Mouse (Mus musculus) lung, adult 2 months (tissue): ENCODE measurements at regions not wholly inside any gene's neighbourhood (a gene's known extent, or its start where the extent isn't known, plus 50 kb on each side); places are given as distances from the start of the nearest gene placed in this dataset.

Source experiments
- DNase-seq: peaks from one replicate; pipeline ENCODE4 v3.0.0; 2022
- H3K4me1 ChIP-seq: fragments of 200-500 bp; 2 replicates; pipeline ENCODE4 v1.6.1; 2011; ENCODE audit warnings: low read length; ENCODE audit not compliant: control insufficient read depth, insufficient read depth
- H3K4me3 ChIP-seq: fragments of 200-500 bp; replicated peaks from 2 replicates; pipeline ENCODE3; 2011; ENCODE audit warnings: low read depth, mild to moderate bottlenecking, control low read depth, low read length; ENCODE audit errors: extremely low read depth
- CTCF ChIP-seq: fragments of 200-500 bp; IDR thresholded peaks from 2 replicates; pipeline ENCODE4 v1.5.1; 2011; ENCODE audit warnings: mild to moderate bottlenecking, low read length, control low read depth; ENCODE audit not compliant: insufficient read depth
- POLR2A ChIP-seq: fragments of 200-500 bp; IDR thresholded peaks from 2 replicates; pipeline ENCODE4 v1.6.1; 2011; ENCODE audit warnings: low read depth, mild to moderate bottlenecking, control low read depth, low read length, borderline replicate concordance; ENCODE audit errors: extremely low read depth
- WGBS: fragments of 180-500 bp; shearing (Covaris S2); methylation state at CpG from one replicate; pipeline ENCODE4 v1.1.7; 2018; 5-methylcytosine and 5-hydroxymethylcytosine counted together

- no peak for DNase-seq
Measured at GRCm38 (mm10) chr2:71636134-71636533, 89.6 kb upstream of the Dlx2 start.

GRCm38 (mm10) chr2:71636590-71636989 lies 90.0 kb upstream of the Dlx2 start:
- no peak overlapping the region for H3K4me3 ChIP-seq
- WGBS: 84% methylated on average over 4 of the region's 4 CpGs
- no peak for TF ChIP-seq POLR2A
- no peak for TF ChIP-seq CTCF
- H3K4me1 ChIP-seq: no peaks in the 10 kb centered on the region
- DNase-seq: no peak

More at GRCm38 (mm10) chr2:71636134-71636533, 89.6 kb upstream of the Dlx2 start:
- Histone ChIP-seq H3K4me3 (no peak overlapping the region), H3K4me1 (no peaks in the 10 kb centered on the region)
- 83% methylated on average over 4 of the region's 4 CpGs for whole genome bisulfite sequencing
- TF ChIP-seq CTCF (no peak), POLR2A (no peak)

GRCm38 (mm10) chr2:71640251-71640650 lies 93.7 kb upstream of the Dlx2 start:
- no peaks in the 10 kb centered on the region for H3K4me1 ChIP-seq
- H3K4me3 ChIP-seq: no peak overlapping the region
- no peak for DNase-seq
- WGBS: 79% methylated on average over 5 of the region's 5 CpGs
- no peak for TF ChIP-seq POLR2A
- no peak for TF ChIP-seq CTCF

GRCm38 (mm10) chr2:71644038-71644470 lies 97.5 kb upstream of the Dlx2 start:
- WGBS: 20% methylated on average over 6 of the region's 6 CpGs
- no peak for DNase-seq

GRCm38 (mm10) chr2:71647914-71648497 lies 97.4 kb upstream of the Itga6 start:
- 84% methylated on average over 14 of the region's 14 CpGs for WGBS
- TF ChIP-seq CTCF (no peak), POLR2A (no peak)
- H3K4me1 ChIP-seq: no peaks in the 10 kb centered on the region
- no peak for DNase-seq
- H3K4me3 ChIP-seq: no peak overlapping the region

More at GRCm38 (mm10) chr2:71644038-71644470, 97.5 kb upstream of the Dlx2 start:
- TF ChIP-seq POLR2A (no peak), CTCF (no peak)
- Histone ChIP-seq H3K4me3 (no peak overlapping the region), H3K4me1 (no peaks in the 10 kb centered on the region)

GRCm38 (mm10) chr2:71651662-71652061 lies 93.8 kb upstream of the Itga6 start:
- TF ChIP-seq CTCF (no peak), POLR2A (no peak)
- WGBS: 55% methylated on average over 2 of the region's 2 CpGs

GRCm38 (mm10) chr2:71652261-71652801 lies 93.1 kb upstream of the Itga6 start:
- TF ChIP-seq POLR2A (no peak), CTCF (peak; percentile 55)
- DNase-seq: peak; percentile 25
- Histone ChIP-seq H3K4me3 (no peak overlapping the region), H3K4me1 (peaks cover 2% of the 10 kb centered on the region)
- WGBS: 22% methylated on average over 9 of the region's 9 CpGs

More at GRCm38 (mm10) chr2:71651662-71652061, 93.8 kb upstream of the Itga6 start:
- no peak for DNase-seq
- Histone ChIP-seq H3K4me3 (no peak overlapping the region), H3K4me1 (peaks cover 2% of the 10 kb centered on the region)

GRCm38 (mm10) chr2:71654817-71655503 lies 90.5 kb upstream of the Itga6 start:
- H3K4me3 ChIP-seq: no peak overlapping the region
- no peak for DNase-seq
- WGBS: 60% methylated on average over 8 of the region's 8 CpGs
- TF ChIP-seq POLR2A: no peak
- TF ChIP-seq CTCF: no peak
- peaks cover 2% of the 10 kb centered on the region for H3K4me1 ChIP-seq

- no peak for DNase-seq
- TF ChIP-seq POLR2A (no peak), CTCF (no peak)
- 15% methylated on average over 19 of the region's 19 CpGs for WGBS
- H3K4me3 ChIP-seq: no peak overlapping the region
- H3K4me1 ChIP-seq: peaks cover 2% of the 10 kb centered on the region
Measured at GRCm38 (mm10) chr2:71655504-71656390, 89.7 kb upstream of the Itga6 start.
